Mouse (Mus musculus): ENCODE measurements at regions not wholly inside any gene's neighbourhood (a gene's known extent, or its start where the extent isn't known, plus 50 kb on each side); places are given as distances from the start of the nearest gene placed in this dataset.
"Not testable (repeated sequence)": the region's sequence is repeated elsewhere in the genome, so short reads cannot be mapped to it uniquely, and the experiment has no call there.

DNA sequence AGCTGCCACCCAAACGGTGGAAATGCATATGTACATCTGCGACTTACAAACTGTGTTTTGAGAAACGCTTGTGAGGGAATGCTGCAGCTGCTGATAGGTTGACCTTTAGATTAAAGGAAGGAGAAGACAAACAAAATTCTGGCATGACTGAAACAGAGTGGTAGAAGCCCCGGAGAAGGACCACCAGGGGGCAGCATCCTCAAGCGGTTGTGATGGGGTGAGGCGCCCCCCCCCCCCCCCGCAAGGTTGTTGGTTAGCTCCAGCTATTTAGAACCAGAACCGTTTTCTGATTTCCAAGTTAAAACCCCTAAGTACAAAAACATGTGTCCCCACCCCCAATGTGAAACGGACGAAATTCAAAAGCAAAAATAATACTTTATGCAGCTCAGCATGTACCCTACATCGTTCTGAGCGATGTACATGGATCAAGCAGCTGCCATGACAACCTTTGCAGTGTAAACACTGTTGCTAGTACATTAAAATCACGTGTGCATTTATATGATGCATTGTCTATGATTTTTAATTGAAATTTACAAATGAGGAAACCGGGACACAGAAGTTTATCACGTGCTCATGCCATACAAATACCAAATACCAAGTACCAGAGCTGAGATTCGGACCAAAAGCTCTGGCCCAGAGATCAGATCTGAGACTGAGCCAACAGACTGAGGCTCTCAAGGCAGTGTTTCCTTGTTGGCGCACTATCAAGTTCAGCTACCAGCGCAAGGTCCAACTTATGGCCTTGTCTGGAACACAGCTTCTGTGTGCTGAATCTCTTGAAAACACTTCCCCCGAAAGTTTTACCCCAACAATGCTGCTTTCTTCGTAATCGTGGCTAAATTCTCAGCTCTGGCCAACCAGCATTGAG is 100.0 kb upstream of the Ifngr1 start:
- DNase-seq = peak; percentile 71
- intact Hi-C loops (cut with DNase I) = loop anchor here (10.0 kb wide), 1 partner anchor 403 kb away; no protein-coding TSS in a partner anchor

DNA sequence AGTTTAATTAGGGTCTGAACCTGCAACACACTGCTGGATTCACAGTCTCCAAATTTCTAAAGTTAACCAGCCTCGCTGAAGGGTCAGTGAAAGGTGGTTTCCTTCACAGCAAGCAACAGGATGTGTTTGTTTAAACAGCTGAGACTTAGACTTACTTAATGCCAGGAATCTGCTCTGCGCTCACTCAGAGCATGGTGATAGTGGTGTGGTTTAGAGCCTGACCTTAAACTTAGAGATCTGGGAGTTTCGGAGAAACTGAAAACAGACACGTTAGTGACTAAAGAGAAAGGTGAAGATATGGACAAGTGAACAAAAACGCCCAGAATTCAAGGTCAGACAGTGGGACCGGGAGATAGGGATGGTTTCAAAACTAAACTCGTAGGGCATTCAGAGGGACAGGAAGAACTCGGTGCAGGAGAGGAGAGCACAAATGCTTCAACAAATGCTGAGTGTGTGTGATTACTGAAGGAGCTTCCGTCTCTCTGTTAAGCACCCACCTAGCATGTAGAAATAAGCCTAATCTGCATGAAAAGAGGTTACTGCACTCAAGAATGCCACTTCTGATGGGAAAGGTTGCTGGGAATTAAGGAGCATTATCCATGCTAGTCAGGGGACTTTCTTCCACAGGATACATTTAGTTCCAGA is 97.2 kb upstream of the Ifngr1 start:
- intact Hi-C loops (cut with DNase I) = loop anchor here (10.0 kb wide), 1 partner anchor 400 kb away; no protein-coding TSS in a partner anchor
- DNase-seq = no peak

DNA sequence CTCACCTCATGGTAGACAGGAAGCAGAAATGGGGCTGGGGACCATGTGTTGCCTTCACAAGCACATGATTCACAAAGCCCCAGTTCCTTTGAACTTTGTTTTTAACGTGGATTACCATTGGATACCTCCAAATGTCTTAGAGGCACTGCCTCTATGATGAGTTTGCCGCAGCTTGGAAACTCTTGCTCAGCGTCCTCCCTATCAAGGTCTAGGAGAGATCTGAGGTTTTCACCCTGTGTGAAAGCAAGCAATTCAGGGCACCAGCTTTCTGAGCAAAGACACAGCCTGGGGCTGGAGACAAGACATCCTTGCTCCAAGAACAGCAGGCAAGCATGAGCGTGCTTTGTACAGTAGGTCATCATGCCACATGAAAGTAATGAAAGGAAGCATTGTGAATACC is 93.6 kb upstream of the Ifngr1 start:
- intact Hi-C loops (cut with DNase I) = loop anchor here (10.0 kb wide), 1 partner anchor 397 kb away; no protein-coding TSS in a partner anchor
- no peak for DNase-seq

DNA sequence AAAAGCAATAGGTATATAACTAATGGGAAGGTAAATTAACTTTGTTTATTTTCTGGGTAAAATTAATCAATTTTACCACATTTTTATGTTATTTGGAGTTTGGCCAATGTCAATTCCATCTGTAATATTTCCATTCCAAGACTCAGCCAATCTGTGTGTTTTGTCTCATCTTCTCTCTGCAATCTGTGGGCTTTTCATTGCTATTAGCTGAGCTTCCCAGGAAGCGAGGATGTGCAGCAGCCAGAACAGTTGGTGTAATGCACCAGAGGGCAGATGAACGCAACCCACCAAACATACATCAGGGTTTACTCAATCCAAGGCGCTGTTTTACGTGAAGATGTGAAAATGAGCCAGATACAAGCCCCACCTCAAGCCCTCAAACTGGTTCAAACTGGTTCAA is 88.9 kb upstream of the Ifngr1 start:
- DNase-seq = no peak
- intact Hi-C loops (cut with DNase I) = no loop called here

DNA sequence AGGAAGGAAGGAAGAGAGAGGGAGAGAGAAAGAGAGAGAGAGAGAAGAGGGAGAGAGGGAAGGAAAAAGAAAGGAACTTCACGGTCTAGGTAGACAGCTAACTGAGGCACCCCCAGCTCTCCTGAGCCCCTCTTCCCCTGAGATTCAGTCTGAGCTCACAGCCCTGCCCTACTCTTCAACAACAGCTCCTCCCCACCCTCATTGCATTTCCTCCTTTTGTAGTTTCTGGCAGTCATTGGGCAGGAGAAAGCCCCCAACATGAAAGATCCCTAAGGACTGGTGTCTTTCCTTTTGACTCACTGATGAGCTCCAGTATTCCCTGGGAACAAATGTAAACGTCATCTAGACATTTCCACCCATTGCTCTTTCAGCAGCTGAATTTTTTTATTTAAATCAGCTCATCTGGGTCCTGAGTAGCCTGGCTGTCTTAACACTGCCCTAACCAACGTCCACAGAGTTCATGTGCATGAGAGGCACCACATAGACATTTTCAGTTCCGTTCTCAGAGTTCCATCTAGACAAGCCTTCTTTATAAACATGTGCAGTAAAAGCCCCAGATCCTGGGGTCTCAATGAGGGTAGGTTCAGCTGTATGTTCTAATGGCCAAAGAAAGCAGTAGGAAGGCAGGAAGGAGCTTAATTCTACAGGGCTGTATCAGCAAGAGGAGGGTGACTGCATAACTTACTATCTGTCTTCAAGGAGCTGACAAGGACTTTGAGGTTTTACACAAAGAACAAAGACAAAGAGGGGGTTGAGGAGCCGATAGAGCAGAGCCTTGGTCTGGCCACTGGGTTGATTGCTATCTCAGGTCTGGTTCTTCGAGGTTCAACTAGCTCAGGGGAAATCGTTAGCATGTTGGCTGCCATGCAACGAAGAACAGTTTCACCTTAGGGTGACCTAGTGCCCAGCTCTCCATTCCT is 87.6 kb upstream of the Ifngr1 start:
- intact Hi-C loops (cut with DNase I) = no loop called here
- DNase-seq = no peak

DNA sequence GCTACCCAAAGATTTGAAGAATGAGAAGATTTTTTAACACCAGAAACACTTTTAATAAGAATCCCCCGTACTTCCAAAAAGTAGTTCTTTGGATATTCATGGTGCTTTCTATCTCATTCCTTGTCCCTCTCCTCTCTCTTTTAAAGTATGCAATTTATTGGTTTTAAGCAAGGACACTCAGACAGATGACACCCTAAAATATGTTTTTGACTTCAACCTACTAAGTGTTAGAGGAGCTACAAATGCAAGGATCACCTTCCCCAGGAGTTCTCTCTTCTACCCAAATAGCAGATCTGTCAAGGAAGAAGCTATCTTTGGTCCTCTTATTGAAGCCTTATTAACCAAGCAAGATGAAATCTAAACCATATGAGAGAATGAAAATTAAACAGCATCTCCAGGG is 86.6 kb upstream of the Ifngr1 start:
- DNase-seq = no peak
- intact Hi-C loops (cut with DNase I) = no loop called here

DNA sequence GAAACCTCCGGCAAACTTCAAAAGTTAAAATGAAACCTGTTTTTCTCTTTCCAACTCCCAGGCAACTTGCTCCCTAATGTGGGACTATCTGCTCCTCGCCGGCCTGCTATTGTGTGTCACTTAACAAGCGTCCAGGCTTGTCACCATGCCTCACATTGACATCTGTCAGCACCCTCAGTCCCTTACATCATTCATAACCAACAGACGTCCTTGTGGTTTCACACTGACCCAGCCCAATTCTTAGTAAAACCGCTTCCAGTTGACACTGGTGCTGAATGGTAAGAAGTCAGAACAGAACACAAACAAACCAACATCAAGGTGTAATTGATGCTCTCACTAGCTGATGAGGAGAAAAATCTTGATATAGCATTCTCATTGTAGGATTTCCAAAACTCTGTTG is 85.8 kb upstream of the Ifngr1 start:
- no peak for DNase-seq
- intact Hi-C loops (cut with DNase I) = no loop called here

DNA sequence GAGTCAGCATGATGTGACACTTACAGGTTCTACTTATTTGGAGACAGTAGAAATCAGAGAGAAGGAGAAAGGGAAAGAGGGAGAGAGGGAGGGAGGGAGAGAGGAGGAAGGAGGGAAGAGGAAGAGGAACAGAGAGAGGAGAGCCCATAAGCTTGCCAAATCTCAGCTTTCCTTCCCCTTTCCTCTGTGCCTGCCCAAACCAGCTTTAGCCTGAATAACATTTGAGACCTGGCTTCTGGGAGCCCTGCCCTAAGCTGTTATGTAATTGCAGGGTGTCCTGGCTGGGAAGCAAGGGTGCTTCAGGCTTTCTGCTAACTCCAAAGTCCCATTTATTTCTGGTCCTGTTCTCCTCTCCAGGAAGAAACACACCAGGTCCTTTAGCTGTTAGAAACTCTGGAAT is 85.3 kb upstream of the Ifngr1 start:
- intact Hi-C loops (cut with DNase I) = no loop called here
- no peak for DNase-seq

DNA sequence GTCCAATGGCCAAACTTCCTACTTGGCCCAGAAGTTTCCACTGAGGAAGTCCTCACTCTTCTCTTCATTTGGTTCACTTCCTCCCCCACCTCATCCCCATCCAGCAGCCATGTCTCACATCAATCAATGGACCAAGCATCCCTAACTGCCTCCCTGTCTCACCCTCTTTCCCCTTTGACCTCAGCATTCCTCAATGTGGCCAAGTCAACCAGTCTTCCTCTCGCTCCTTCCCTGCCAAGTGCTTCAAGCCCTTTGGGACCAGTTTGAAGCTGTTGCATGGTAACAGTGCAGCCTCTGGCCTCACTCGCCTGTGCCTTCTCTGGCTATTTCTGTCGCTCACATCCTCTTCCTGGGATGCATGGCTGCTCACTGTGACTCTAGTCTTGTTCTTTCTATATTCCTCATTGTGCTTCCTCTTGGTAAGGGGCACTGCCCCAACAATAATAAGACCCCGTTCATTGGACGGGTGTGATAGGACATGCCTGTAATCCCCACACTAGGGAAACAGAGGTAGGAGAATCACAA is 83.5 kb upstream of the Ifngr1 start:
- no peak for DNase-seq
- intact Hi-C loops (cut with DNase I) = no loop called here

DNA sequence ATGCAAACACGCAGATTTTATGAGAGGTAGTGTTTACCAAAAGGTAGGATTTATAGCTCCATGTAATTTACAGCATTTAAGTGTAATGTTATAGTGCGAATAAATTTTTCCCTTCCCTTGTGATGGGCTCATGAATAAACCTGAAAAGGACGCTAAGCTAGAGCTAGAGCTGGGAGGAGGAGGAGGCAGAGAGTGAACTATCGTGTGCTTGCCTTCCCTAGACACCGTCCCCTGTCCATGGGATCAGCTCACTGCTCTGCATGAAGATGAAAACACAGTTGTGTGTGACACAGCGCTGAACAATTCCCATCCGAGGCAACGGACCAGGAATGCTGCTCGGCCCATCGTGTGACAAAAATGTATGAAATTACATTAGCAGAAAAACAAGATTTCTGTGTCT is 81.7 kb upstream of the Ifngr1 start:
- intact Hi-C loops (cut with DNase I) = no loop called here

DNA sequence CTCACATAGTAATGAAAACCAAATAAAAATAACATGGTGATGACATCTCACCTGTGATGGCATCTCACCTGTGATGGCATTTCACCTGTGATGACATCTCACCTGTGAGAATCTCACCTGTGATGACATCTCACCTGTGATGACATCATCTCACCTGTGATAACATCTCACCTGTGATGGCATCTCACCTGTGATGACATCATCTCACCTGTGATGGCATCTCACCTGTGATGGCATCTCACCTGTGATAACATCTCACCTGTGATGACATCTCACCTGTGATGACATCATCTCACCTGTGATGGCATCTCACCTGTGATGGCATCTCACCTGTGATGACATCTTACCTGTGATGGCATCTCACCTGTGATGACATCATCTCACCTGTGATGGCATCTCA is 77.4 kb upstream of the Ifngr1 start:
- intact Hi-C loops (cut with DNase I); DNase-seq: not testable (repeated sequence)

More for the DNA sequence above, 81.7 kb upstream of the Ifngr1 start:
- no peak for DNase-seq

DNA sequence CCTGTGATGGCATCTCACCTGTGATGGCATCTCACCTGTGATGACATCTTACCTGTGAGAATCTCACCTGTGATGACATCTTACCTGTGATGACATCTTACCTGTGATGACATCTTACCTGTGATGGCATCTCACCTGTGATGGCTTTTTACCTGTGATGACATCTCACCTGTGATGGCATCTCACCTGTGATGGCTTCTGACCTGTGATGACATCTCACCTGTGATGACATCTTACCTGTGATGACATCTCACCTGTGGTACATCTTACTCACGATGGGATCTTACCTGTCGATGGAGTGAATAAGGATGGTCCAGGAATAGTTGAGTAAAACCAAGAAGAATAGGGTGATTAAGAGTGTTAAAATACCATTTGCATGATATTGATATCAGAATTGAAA is 76.9 kb upstream of the Ifngr1 start:
- no peak for DNase-seq
- intact Hi-C loops (cut with DNase I) = no loop called here

DNA sequence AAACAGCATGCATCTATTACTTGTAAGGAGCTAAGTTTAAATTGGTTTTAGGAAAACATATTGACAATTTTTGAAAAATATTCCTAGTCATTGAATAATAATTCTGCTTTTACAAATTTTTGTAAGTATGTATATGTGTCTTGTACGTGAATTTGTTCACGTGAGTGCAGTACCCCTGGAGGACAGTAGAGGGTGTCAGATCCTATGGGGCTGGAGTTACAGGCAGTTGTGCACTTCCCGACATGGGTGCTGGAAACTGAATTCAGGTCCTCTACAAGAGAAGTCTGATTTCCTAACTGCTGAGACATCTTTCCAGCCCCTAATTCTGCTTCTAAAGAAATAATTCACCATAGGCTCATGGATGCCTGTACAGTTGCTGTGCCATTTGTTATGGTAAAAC is 75.7 kb upstream of the Ifngr1 start:
- intact Hi-C loops (cut with DNase I) = no loop called here
- no peak for DNase-seq

DNA sequence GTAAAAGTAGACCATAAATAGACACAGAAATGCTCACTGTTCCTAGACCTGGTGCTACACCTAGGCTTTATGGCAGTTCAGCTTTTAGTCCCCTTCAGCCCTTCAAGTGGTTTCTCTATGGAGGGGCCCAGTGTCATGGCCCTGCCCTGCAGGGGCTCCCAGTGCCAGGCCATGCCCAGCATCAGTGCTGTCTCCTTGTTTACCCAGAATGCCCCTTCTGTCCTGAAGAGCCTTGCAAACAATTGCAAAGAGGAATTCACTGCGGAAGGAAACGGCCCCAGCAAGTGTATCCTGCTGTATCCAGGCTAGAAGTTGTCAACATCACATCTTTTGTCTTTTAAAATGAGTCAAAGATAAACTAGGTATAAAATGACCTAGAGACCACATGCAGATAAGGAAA is 74.7 kb upstream of the Ifngr1 start:
- intact Hi-C loops (cut with DNase I) = no loop called here

DNA sequence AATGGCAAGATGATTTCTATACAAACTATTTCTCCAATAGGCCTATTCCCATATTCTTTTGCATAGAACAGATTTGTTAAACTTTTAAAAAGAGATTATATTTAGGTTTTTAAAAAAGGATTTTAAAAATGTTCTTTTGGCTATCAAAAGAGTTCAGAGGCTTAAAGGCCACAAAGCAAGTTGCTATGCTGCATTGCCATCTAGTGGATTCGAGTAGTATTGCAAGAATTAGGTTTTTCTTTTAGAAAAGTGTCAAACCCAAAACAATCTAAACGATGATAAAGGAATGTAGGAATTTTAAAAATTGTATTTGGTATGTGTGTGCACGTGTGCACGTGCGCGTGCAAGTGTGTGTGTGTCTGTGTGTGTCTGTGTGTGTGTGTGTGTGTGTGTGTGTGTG is 73.0 kb upstream of the Ifngr1 start:
- DNase-seq = no peak
- intact Hi-C loops (cut with DNase I) = loop anchor here (2.0 kb wide), 1 partner anchor 278 kb away; no protein-coding TSS in a partner anchor

More for the DNA sequence above, 74.7 kb upstream of the Ifngr1 start:
- no peak for DNase-seq

DNA sequence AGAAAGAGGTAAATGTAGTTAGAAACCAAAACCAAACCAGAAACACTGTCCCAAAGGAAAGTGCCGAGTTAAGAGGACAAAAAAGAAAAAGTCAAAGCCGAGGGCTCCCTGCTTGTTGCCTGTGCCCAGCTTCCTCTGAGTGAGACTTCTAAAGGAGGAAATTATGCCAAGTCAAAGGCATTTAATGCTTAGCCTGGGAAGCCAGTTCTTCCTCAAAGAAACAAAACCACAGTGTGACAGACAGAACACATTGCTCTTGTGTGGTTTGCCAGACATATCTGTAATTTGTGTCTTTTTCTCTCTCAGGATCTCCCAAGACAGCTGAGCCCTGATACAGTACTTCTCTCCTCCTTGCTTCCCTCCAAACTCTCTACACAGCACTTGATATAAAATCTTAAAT is 69.6 kb upstream of the Ifngr1 start:
- intact Hi-C loops (cut with DNase I) = no loop called here
- no peak for DNase-seq

DNA sequence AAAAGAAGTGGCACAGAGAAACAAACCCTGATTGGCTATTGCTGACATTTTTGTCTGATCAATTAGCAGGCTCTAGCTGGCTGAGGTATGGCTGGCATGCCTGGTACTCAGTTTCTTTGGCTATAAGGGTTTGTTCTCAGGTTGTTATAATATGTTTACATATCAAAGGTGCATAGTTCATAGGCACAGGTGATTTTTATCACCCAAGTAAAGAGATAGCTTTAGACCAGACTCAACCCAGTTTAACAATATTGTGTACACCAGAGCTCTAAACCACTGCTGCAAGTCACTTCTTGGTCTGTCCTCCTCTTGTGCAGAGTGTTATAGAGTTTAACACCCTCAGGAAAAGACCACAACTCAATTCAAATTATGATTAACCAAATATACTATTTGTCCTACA is 65.8 kb upstream of the Ifngr1 start:
- no peak for DNase-seq
- intact Hi-C loops (cut with DNase I) = no loop called here

DNA sequence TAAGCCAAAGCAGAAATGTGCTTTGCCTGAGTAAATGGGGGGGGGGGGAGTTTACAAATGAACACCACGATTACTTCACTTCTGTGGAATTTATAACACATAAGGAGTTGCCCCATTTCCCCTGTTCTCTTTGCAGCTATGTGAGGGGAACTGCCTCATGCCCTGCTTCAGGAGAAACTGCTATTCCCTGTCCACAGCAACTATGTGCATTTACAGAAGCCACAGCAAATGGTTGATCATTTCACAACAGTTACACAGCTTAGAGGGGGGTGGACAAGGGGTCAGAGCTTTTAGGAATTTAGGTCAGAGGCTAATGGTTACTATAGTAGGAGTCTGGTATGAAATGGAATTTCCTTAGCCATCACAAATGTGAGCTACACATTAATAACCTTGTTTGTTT is 65.4 kb upstream of the Ifngr1 start:
- intact Hi-C loops (cut with DNase I) = no loop called here

DNA sequence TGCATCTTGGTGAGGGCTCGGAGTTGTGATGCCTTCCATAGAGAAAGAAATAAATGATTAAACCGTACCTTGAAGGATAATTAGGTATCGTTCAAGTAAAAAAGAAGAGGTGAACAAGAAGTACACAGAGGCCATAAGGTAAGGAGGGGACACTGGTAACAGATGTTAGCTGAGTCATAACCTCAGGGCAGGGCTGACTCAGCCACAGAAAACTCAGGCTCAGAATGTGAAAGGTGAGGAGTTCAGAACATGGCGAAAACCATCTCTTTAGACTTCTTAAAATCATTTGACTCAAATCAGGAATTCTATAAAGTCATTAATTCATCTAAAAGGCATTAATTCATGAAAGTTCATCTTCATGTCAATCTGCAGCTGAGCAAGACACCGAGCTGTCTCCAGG is 62.1 kb upstream of the Ifngr1 start:
- no peak for DNase-seq
- intact Hi-C loops (cut with DNase I) = no loop called here

More for the DNA sequence above, 65.4 kb upstream of the Ifngr1 start:
- no peak for DNase-seq

DNA sequence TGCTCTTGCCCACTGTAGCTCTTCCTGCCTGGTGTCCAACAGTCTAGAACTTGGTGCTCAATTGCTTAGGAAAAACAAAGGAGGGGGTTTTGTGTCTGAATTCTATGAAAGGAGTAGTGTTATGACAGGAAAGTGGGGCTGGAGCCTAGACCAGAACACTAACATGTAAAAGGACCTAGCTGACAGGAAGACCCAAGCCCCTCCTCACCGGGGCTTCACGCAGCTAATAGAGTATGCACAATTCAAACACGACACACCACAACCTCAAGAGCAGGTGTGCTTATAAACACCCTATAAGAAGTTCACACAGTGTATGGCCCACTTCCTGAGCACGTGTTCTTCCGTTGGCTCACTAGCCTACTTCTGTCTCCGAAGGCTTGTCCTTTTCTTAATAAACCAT is 61.7 kb upstream of the Ifngr1 start:
- intact Hi-C loops (cut with DNase I) = no loop called here
- DNase-seq = no peak

DNA sequence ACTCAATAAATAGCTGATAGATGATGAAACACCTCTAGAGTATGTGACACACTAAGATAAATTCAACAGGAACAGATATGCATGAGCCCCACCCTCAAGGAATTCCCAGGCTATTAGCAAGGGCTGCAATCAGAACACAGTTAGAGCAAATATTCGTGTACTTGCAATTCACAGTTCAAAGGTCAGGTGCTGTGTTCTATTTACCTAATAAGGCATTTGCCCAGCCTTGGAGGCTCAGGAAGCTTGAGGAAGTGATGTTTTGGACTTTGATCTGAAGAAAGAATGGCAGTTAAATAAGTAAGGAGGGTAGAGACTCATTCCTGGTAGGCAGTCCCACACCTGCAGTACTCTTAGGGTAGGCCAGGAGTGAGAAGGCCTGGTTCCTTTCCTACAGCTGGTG is 60.3 kb upstream of the Ifngr1 start:
- no peak for DNase-seq
- intact Hi-C loops (cut with DNase I) = no loop called here

All from left cerebral cortex, postnatal 4 days (tissue).